Mouse (Mus musculus) brain, embryonic 14.5 days (tissue): ENCODE measurements around the gene Kif28. TPM values are rescaled to one million over a fixed set of nuclear protein-coding genes. Genes with fewer than 3 reads are reported as not detected.

Experiments
- DNase-seq: peaks from one replicate; pipeline ENCODE4 v3.0.0-alpha.2; 2011; ENCODE audit warnings: low read depth
- CTCF ChIP-seq: fragments of 200-500 bp; IDR thresholded peaks from 2 replicates; pipeline ENCODE4 v1.5.1; 2012; ENCODE audit warnings: inconsistent platforms, mild to moderate bottlenecking, moderate library complexity, borderline replicate concordance; ENCODE audit not compliant: insufficient read depth, insufficient read length; ENCODE audit errors: extremely low read depth
- POLR2A ChIP-seq: fragments of 200-500 bp; IDR thresholded peaks from 2 replicates; pipeline ENCODE4 v1.6.1; 2012; ENCODE audit warnings: mild to moderate bottlenecking, inconsistent platforms, borderline replicate concordance; ENCODE audit not compliant: poor library complexity, insufficient read depth, insufficient read length, severe bottlenecking; ENCODE audit errors: extremely low read depth
- polyA plus RNA-seq: library from polyadenylated mRNA; depleted of rRNA; stranded (reverse); fragments of >200 nt; gene quantifications from 2 replicates; pipeline ENCODE4 v1.2.3, GENCODE M21; 2012; rRNA removed

The Kif28 gene
- 0.03 and 0.07 TPM in 2 replicates for polyA plus RNA-seq

DNA sequence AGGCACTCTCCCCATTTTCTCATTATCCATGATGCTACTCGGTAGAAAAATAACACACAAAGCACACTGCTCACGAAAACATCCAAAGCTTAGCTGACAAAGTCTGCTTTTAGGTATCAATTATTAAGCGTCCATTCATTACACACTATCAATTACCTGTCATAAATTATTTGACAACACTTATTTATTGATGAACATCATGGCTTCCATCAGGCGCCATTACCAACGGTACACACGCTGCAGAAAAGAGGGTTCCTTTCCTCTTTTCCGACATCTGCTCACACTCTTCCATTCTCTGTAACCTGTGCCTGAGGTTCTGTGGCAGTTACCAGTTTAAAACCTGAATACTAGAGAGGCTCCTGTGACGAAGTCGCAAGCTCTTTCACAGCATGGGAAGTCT, at the start of gene Kif28:
Kif28 (minus strand) TSS at position 101 of the 400 bp plus-strand sequence.
- TF ChIP-seq POLR2A (no peak), CTCF (no peak)
- no peak for DNase-seq

DNA sequence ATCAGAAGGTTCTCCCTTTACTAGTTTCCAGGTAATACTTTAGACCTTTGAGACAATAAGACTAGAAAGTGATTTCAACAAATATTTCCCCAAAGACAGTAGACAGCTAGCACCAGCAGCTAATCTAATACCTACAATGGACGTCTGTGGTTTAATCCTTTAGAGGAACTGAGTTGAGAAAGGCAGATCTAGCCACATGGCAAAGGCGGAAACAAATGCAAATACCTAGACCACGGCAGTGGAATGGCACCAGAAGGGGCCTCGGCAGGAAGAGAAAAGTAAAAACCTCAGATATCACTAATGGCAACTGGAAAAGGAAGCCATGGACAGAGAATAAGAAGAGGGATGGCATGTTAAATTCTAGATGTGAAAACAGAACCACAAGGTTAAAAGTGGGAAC, 42.2 kb upstream of the Kif28 start:
- TF ChIP-seq POLR2A (no peak), CTCF (no peak)
- no peak for DNase-seq

DNA sequence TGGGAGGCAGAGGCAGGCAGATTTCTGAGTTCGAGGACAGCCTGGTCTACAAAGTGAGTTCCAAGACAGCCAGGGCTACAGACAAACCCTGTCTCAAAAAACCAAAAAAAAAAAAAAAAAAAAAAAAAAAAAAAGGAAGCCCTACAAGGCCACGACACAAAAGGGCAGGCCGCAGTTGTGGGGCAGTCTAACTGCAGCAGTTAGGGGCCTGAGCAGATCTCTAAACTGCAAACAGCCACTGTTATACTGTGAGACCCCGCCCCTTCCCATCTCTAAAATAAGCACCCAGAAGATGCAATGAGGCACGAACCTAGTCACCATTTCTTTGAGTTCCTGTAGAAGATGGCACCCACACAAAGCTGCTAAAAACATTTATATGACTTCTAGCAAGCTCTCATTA, 40.4 kb upstream of the Kif28 start:
- TF ChIP-seq POLR2A (no peak), CTCF (no peak)
- no peak for DNase-seq

DNA sequence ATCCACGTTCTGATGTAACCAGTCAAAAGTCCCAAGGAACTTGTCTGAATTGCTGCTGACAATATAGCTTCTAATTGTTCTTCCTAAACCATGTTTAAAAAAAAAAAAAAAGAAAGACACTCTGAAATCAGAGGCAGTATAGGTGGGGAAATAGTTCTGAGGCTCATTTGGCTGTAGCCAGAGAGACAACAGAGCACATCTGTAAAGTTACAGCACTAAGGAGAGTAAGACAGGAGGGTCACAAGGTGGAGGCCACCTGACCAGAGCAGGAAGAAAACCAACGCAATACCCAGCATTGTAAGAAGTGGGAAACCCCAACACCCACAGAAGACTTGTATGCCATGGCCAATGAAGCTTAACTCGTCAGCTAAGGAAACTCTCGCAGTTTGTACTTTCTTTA, 39.0 kb upstream of the Kif28 start:
- DNase-seq: no peak
- no peak for TF ChIP-seq POLR2A
- TF ChIP-seq CTCF: no peak

DNA sequence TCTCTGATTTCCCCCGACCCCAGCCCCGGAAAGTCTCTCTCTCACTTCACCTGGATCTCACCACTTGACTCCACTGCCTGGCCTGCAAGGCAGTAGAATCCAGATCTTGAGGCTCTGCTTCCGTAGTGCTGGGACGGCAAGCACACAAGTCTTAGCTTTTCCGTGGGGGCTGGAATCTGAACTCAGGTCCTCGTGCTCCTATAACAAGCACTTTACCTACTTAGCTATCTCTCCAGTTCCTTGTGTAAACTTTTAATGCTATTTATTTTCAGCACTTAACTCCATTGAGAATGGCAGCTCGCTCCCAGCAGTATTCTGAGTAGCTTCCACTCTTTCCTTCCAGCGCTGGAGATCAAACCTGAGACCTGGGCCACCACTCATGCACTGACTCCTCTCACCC, 31.8 kb upstream of the Kif28 start:
- DNase-seq: no peak
- TF ChIP-seq CTCF (no peak), POLR2A (no peak)

DNA sequence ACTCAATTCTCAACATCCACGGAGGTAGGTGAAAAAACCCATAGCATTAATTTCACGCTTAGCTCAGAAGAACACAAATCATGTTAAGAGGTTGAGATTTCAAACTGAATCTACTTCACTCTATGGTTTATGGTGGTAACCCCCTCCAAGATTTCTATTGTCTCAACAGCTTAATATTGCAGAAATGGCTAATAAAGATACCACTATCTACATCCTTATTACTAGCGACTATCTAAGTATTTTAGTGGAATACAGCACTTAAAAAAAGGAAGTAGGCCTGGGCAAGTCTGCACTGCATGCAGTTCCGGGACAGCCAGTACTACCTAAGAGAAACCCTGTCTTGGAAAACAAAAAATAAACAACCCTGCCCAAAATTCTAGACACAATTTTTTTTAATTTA, 15.5 kb upstream of the Kif28 start:
- TF ChIP-seq POLR2A: no peak
- no peak for TF ChIP-seq CTCF
- no peak for DNase-seq

DNA sequence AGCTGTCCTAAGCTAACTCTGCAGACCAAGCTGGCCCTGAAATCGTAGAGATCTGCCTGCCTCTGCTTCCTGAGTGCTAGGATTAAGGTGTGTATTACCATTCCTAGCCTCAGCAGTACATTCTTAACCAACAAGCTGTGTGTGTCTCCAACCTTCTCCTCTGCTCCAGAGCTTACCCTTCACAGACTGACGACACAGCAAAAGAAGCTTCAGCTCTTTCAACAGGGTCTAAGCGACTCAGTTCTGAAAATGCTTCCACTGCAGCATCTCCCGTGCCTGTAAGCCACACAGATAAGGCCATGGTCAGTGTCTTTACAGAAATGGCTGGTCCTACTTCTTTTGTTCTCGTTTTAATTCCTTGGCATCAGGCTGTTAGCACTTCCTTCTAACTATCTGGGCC, 15.0 kb upstream of the Kif28 start:
- DNase-seq: no peak
- TF ChIP-seq CTCF (no peak), POLR2A (no peak)

DNA sequence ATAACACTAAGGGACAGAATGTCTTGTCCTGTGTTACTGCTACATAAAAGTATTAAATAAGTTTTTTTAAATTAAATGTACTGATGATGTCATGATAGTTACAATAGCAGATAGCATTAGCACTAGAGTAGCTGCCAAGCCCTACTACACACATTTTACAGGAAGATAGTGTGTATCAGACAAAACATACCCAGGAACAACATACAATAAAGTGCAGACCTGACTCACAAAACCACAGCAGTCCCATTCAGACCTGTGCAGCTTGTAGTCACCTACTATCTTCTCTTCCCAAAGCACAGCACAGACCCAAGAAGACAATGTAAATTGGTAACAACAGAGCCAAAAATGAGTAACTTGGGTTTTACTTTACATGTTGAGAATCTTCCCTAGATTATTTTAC, 11.4 kb upstream of the Kif28 start:
- DNase-seq: no peak
- TF ChIP-seq CTCF (no peak), POLR2A (no peak)

DNA sequence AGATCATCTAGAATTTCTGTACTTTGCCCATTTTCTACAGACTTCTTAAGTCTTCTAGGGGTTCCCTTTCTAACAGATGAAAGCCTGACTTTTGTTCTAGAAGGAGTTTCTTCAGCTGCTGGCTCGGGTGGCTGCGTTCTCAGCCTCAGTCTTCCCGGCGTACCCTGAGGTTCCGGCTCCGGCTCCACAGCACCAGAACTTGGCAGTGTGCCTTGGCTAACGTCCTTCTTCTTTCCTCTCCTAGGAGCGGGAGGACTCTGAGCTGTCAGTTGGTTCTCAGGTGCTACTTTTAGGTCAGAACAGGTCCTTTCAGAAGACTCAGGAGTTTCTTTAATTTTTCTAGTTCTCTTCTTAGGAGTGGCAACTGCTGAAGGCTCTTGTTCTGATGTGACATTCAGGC, 7.9 kb upstream of the Kif28 start:
- no peak for TF ChIP-seq POLR2A
- TF ChIP-seq CTCF: no peak
- no peak for DNase-seq

DNA sequence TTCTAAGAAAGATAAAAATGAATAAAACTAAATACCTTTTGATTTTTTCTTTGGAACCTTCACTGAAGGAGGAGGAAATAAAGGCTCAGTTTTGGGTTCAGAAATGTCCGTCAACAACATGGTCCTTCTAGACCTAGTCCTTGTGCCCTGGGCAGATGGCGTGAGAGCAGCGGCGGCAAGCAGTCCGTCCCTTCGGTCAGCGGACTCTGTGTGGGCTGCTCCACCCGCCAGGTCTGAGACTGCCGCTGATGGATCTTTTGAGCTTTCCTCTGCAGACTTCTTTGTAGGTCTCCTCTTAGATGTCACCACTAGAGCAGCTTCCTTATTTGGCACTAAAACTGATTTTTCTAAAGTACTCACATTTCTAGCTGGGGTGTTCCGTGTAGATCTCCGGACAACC, 7.2 kb upstream of the Kif28 start:
- no peak for DNase-seq
- TF ChIP-seq CTCF: no peak
- TF ChIP-seq POLR2A: no peak

DNA sequence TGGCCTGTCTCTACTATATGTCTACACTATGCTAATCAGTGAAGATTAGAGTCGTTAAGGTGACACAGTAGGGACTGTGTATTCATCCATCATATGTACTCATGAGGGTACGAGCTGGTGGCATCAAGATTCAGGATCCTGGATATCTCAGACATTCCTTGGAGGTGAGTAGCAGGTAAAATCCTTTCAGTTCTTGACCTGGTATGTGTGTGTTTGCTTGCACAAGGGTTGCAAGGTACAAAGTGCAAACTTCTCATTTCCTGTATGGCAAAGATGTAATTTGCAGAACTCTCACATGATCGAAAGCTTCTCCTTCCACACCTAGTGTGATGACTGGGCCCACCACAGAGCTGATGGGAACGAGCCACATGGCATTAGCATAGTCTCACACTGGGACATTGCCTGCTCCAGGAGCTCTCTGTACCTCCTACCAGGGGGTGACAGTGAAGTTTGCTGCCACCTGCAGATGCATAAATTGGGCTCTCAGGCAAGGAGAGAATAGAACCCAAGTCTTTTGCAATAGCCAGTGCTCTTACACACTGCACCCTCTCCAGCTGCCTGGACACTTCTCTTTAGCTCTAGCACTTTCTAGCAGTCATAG, 1.4 kb downstream of the Kif28 start:
- DNase-seq: no peak
- TF ChIP-seq CTCF (no peak), POLR2A (no peak)

DNA sequence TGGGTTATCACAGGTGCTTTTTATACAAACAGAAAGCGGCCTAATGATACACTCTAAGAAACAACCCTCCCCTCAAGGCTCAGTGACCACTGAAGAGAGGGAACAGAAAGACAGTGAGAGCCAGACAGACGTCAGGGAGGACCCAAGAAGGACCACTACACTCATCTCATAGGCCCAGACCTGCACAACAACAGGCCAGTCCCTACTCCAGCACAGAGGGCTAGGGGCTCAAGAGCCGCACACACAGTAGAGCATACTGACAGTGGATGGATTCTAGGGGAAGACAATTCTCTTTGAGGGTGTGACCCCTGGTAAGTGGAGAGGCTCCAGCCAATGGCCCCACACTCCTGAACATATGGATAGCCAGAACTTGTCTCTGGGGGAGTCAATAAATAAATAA, 8.6 kb downstream of the Kif28 start:
- DNase-seq: no peak
- TF ChIP-seq POLR2A (no peak), CTCF (no peak)
